Mouse (Mus musculus) kidney, adult 11 months (tissue): ENCODE results near the gene Pdzrn4.
"Not testable (repeated sequence)": the region's sequence is repeated elsewhere in the genome, so short reads cannot be mapped to it uniquely, and the experiment has no call there.

ENCODE experiments used
- DNase-seq: peaks from one replicate; pipeline ENCODE4 v3.0.0; 2022

Pdzrn4 gene

GRCm38 (mm10) chr15:92396770-92397608 lies at the start of gene Pdzrn4:
TSS of gene Pdzrn4 (plus strand) at chr15:92396881.
- no peak for DNase-seq

DNA sequence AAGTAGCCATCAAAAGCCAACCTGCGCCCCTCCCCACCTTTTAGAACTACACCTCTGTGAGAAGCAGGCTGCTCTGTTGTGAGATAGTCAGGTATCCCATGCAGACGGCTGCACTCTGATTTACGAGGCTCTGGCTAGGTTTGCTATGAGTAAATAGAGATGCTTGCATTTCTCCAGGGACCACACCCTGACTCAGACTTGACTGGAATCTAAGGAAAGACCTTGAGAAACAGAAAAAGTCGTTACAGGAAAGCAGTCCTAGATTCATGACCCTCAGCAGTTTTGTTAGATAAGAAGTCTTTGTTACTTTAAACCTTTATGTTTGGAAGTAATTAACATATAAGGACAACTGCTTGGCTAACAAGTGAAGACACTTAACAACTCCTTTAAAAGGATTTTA lies 49.3 kb upstream of the Pdzrn4 start:
- no peak for DNase-seq

GRCm38 (mm10) chr15:92347902-92348301 lies 48.8 kb upstream of the Pdzrn4 start:
- no peak for DNase-seq

GRCm38 (mm10) chr15:92348453-92348852 lies 48.2 kb upstream of the Pdzrn4 start:
- not testable (repeated sequence) for DNase-seq

DNA sequence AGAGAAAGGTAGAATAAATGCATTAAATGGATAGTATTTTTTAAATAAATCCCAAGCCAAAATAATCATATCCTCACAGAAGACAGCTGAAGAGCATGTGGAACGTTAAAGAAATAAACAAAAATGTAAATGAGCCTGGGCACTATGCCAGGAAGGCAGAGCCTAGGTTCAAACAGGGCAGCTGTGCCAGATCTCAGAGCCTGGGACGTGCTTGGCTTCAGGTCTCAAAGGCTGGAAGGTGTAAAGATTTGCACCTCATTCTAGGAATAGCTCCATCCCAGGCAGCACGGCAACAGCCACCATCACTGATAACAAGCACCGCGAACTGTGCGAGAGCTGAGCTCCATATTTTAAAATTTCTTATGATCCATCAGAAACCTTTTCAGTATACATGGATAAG lies 32.5 kb upstream of the Pdzrn4 start:
- DNase-seq = no peak

DNA sequence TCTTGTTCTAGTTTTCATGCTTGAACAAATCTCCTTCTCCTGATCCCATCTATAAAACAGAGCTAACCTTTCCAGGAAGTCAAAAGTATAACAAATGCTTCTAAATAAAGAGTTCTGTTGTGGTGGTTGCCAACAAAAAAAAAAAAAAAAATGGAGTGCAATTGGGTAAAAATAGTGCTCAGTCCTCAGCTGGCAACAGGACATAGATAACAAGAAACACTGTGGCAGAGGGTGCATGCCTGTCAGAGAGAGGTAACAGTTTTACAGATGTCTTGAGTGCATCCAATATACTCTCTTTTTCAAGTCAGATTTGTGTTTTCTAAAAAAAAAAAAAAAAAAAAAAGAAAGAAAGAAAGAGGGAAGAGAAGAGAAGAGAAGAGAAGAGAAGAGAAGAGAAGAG lies 32.1 kb upstream of the Pdzrn4 start:
- no peak for DNase-seq

GRCm38 (mm10) chr15:92394811-92395210 lies 1.9 kb upstream of the Pdzrn4 start:
- no peak for DNase-seq

GRCm38 (mm10) chr15:92398747-92399146 lies 2.1 kb downstream of the Pdzrn4 start:
- no peak for DNase-seq

DNA sequence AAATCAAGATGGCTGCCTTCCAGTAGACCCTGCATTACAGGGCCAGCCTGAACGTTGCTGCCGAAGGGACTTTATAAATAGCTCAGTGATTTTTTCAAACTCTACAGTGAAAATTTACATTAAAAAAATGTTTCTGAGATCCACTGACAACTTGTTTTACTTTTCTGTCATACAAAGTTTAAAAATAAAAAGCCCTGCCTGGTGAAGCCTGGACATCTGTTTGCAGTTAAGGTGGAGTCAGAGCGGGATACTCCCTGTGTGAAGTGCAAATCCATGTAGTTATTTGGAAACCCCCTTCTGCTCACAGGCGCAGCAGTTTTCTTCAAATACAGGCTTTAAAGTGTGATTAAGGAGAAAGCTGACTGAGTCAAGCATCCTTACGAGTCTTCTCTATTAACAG lies 2.6 kb downstream of the Pdzrn4 start:
- no peak for DNase-seq

DNA sequence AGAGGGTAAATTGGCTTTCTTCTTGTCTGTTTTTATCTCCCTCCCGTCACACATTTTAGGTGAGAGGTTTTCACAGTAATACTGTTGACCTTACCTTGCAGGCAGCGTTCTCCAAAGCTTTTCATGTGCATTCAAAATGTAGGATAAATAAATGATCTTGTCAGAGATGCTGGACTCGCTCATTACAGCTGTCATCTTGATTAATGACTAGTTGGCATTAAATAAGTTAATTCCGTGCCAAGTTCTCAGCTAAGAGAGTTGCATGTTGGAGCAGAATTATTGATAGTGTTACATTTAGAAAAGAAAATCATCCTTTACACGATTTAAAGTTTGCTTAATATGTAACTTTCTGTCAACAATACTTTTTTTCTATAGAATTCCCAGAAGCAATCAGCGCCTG lies 4.9 kb downstream of the Pdzrn4 start:
- DNase-seq = no peak

DNA sequence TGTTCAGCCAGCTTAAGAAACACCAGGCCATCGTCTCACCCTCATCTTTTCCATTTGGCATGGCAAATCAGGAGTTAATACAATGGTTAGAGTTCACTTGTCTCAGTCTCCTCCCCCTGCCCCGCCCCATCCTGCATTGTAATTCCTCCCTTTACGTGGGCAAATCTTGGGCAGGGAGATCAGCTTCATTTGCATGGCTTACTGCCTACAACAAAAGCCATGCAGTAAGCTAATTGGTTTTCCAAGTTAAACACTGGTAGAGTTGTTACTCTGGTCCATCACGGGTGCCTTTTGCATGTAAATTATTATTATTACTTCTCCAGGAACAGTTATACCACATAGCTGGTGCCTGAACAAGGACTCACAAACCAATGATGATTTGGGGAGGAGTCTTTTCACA lies 18.6 kb downstream of the Pdzrn4 start:
- DNase-seq = no peak

DNA sequence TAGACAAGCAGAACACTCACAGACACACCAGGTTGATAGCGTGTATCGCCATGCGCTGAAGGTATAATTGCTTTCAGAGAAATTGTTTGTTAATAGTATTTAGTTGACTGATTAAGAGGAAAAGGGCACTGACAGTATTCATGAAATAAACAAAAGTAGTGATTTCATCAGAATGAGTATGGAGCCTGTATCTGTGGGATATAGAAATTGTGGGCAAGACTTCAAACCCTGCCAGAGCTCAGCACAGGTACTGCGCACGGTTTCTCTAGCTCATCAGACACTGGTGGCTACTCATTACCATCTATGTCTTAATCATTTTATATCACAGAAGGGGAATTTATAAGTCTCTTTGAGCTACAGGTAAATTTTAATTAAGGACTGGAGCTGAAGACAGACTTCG lies 19.5 kb downstream of the Pdzrn4 start:
- no peak for DNase-seq

GRCm38 (mm10) chr15:92416658-92417057 lies 20.0 kb downstream of the Pdzrn4 start:
- DNase-seq = no peak

DNA sequence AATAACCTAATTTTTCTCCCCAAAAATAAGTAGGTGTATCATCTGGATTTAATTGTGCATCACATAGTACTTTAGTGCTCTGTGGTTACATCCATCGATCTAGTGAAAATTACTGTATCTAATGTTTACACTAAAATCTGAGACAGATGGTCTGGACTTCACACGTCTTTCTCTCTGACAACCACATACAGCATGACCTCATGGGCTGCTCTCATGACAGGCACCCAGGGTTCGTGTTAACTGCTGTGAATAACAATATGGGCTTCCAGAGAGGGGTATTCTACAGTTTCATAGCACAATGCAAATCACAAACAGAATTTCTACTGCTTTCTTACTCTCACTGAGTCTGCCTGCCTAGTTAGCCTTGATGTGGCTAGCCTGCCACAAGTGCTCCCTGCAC lies 20.4 kb downstream of the Pdzrn4 start:
- no peak for DNase-seq

DNA sequence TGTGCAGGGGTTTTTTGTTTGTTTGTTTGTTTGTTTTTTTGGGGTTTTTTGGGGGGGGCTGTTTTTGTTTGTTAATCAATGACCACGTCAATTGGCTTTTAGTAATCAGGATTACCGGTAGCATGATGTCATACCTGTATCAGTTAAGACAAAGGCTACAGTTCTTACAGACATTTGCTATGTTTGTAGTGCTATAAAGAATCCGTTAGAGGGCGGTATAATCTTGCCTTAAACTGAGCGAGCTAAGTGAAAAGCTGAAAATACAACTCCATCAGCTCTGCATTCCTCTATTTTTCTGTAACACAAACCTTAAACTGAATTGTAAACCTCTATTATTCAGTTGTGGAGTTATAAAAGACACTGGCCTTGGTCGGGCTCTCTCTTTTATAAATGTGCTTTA lies 37.9 kb downstream of the Pdzrn4 start:
- no peak for DNase-seq

DNA sequence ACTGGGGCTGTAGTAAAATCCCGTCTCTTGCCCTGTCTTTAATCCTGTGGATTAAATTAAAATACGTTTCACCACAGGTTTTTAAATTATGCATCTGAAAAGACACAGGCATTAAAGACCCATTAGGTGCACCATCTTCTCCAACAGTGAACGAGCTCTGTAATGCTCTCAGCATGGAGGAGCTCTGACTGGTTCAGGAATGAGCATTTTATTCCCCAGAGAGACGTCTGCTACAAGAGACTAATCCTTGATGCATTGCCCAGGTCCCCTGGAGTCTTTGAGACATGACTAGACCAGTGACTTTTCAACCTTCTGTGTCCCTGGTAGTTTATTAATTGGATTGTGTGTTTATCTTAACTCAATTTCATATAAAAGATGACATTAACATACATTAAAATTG lies 38.6 kb downstream of the Pdzrn4 start:
- DNase-seq = no peak

- no peak for DNase-seq
These were observed 45.0 kb downstream of the Pdzrn4 start for GRCm38 (mm10) chr15:92441630-92442180.

DNA sequence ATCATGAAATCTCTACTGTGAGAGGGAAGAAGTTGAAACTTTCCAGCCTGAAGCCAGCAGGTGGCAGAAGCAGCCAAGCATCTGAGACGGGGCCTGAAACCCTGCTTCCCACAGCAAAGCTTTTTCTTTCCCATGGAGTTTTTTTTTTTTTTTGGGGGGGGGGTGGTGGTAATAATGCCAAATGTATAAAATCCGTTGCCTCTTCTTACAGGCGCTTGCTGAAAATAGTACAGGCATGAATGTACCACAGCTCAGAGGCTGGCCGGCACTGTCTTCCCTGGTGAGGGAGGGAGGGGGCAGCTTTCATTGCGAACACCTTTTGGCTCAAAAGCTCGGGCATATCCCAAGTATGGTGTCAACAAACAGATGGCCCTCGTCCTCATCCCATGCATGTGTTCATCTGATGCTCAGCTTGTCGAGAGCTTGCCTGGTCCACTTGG lies 51.0 kb downstream of the Pdzrn4 start:
- no peak for DNase-seq

GRCm38 (mm10) chr15:92449112-92449511 lies 52.4 kb downstream of the Pdzrn4 start:
- no peak for DNase-seq

DNA sequence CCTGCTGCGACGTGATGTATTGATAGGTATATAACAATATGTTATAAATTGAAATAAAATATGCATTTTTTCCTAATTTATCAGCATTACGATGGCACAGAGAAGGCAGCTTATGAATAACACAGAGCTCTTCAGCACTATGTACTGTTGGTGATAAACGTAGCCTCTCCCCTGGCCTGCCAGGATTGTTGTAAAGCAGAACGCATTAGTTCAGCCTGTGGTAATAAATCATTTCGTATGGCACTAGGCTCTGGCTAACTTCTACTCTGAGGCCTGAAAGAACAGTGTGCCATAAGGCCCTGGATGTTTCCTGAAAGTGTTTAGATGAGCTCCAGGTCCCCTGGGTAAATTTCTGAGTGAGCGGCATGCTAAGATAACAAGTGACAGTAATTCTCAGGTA lies 55.9 kb downstream of the Pdzrn4 start:
- DNase-seq = no peak

GRCm38 (mm10) chr15:92482198-92482597 lies 85.5 kb downstream of the Pdzrn4 start:
- no peak for DNase-seq

DNA sequence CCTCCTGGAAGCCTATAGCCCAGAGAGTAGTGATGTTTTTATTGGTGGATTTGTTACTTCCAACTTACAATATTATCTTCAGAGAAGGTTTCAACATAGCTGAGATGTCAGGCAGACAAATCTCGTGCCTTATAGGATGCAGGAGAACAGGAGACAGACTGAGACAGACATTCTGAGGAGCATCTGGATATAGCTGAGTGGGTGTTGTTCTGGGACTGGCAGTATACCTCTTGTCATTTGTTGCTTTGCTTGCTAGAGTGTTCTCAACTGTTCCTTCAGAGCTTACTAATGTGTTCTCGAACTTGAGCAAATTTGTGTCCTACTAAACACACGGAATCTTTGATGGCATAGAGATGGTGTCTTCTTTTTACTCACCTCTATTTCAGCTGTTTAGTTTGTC lies 94.7 kb downstream of the Pdzrn4 start:
- no peak for DNase-seq

GRCm38 (mm10) chr15:92495465-92496174 lies 98.9 kb downstream of the Pdzrn4 start:
- no peak for DNase-seq

DNA sequence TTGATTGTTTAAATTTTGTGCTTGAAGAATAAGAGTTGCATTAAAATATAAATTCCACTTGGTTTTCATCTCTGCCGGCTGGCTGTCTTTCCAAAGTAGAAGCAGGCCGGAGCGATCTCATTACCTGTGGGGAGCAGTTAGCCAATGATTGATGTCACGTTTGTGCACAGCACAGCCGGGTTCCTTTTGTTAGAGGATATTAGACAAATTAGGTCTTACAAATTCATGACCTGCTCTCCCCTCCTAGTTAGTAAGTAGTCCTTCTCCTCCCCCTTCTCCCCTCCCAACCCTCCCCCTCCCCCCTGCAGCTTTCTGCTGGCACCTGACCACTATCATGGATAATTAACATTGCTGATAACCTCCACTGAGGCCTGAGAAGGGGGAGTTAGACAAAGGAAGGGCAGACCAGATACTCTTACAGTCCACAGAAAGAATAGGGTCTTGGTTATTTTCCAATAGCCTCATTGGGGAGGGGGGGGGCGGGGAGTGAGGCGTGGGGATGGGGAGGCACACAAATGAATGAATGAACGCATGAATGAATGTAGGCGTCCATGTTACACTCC lies 103.7 kb downstream of the Pdzrn4 start:
- DNase-seq = no peak
